Mouse (Mus musculus) small intestine, adult 2 months (tissue): Measurements from ENCODE around the gene St6galnac6. TPM values are rescaled to one million over a fixed set of nuclear protein-coding genes. Genes with fewer than 3 reads are reported as not detected.

Experiments used
- H3K27ac ChIP-seq: fragments of 200-500 bp; 2 replicates; pipeline ENCODE4 v1.5.1; 2012; ENCODE audit warnings: low read depth, low read length, control low read depth, inconsistent platforms; ENCODE audit not compliant: insufficient read depth
- H3K27me3 ChIP-seq: fragments of 200-500 bp; 2 replicates; pipeline ENCODE4 v1.6.1; 2012; ENCODE audit warnings: mild to moderate bottlenecking, moderate library complexity, low read length, inconsistent platforms; ENCODE audit not compliant: control insufficient read depth, insufficient read depth
- H3K36me3 ChIP-seq: fragments of 200-500 bp; 2 replicates; pipeline ENCODE4 v1.6.1; 2012; ENCODE audit warnings: mild to moderate bottlenecking, low read length, control low read depth, inconsistent platforms; ENCODE audit not compliant: control insufficient read depth, insufficient read depth
- H3K4me1 ChIP-seq: fragments of 200-500 bp; 2 replicates; pipeline ENCODE4 v1.6.1; 2012; ENCODE audit warnings: low read length, inconsistent platforms, mixed read lengths; ENCODE audit not compliant: control insufficient read depth, insufficient read depth, insufficient read length
- H3K4me3 ChIP-seq: fragments of 200-500 bp; 2 replicates; pipeline ENCODE4 v1.5.1; 2012; ENCODE audit warnings: low read depth, mild to moderate bottlenecking, control low read depth, inconsistent platforms, low read length, moderate library complexity
- CTCF ChIP-seq: fragments of 200-500 bp; IDR thresholded peaks from 2 replicates; pipeline ENCODE4 v1.5.1; 2012; ENCODE audit warnings: low read depth, mild to moderate bottlenecking, control low read depth, inconsistent platforms, low read length, moderate library complexity, mixed read lengths; ENCODE audit not compliant: insufficient replicate concordance, insufficient read length; ENCODE audit errors: extremely low read depth
- POLR2A ChIP-seq: fragments of 200-500 bp; IDR thresholded peaks from 2 replicates; pipeline ENCODE4 v1.6.1; 2012; ENCODE audit warnings: low read depth, mild to moderate bottlenecking, control low read depth, inconsistent platforms, low read length, moderate library complexity
- WGBS: fragments of 180-500 bp; shearing (Covaris S2); methylation state at CpG from one replicate; pipeline ENCODE4 v1.1.7; 2018; 5-methylcytosine and 5-hydroxymethylcytosine counted together
- polyA plus RNA-seq: library from polyadenylated mRNA; depleted of rRNA; stranded (reverse); fragments of >200 nt; gene quantifications from 2 replicates; pipeline ENCODE4 v1.2.3, GENCODE M21; 2012

St6galnac6 gene
- polyA plus RNA-seq, 1 experiment = 18.2 TPM

DNA sequence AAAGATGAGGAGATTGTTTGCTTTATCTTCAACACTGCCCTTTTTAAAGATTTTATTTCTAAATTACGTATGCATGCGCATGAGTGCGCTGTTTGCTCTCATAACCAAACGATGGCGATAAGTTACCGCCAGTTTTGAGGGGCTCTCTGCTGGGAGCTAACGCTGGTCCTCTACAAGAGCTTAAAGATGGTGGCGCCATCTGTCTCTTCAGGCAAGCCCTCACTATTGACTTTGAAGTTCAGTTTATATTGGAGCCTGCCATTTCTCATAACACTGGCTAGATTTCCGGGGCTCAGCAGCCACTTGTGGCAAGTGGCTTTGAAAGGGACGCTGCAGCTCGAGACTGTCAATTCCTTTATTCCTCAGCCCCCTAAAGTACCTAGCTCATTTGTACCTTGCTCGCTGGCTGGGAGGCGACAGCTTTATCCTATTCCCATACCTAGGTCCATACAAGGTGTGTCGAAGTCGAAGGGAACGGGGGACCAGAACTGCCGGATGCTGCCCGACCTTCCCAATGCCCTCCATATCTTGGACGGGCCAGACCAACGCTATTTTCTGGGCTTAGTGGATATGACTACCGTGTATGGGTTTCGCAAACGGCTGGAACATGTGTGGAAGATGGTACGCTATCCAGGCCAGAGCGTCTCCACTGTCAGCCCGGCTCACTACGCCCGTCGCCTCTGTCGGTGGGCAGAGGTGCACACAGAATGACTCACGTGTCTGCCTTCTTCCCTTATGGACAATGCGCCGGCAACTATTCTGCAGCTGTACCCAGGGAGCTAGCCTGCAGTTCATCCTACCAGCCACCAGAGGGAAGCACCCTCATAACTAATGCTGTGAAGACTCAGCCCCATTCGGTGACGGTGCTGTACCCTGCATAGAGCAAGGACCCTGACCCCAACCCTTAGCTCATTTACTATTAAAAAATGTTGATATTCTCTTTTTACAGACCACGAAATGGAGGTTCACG lies 16.4 kb upstream of the St6galnac6 start:
- TF ChIP-seq POLR2A (no peak; the same call in 1 of the 2 replicates), CTCF (peak; percentile 87; the same call in 1 of the 2 replicates)
- H3K4me3 ChIP-seq = peak overlapping the region; percentile 23; the same call in 1 of the 2 replicates
- 15% methylated on average over 37 of the region's 37 CpGs for WGBS
- peaks cover 3% of the 10 kb centered on the region; the same call in 1 of the 2 replicates for H3K27me3 ChIP-seq
- no peak overlapping the region for H3K27ac ChIP-seq
- peaks cover 9% of the 10 kb centered on the region for H3K4me1 ChIP-seq
- no peaks in the 10 kb centered on the region for H3K36me3 ChIP-seq

DNA sequence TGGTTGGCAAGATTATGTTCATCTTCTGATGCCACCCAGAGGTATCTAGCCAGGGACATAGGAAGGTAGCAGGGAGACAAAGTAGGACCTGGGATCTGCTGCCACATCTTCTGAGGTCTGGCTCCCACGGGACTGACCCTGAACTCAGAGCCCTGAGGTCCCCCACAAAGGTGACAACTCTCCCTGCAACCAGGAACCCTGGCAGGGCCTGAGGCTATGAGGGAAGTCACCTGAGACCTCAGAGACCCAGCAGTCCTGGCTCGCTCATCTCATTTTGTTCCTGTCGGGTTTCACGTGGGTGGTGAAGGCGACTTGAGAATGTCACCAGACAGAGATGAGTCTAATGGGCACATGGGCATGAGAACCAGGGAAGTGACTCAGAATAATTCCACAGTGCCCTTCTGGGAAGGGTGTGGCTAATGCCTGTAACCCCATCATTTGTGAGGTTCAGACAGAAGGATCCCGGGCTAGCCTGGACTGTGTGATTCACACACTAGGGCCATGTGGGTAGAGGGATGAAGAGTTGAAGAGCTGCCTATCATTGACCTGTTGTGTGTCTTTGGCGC lies 14.3 kb upstream of the St6galnac6 start:
- 86% methylated on average over 7 of the region's 7 CpGs for WGBS
- no peaks in the 10 kb centered on the region for H3K36me3 ChIP-seq
- H3K27me3 ChIP-seq = no peaks in the 10 kb centered on the region
- no peak overlapping the region for H3K27ac ChIP-seq
- H3K4me1 ChIP-seq = peaks cover 10% of the 10 kb centered on the region
- no peak overlapping the region for H3K4me3 ChIP-seq
- TF ChIP-seq POLR2A (no peak), CTCF (no peak)

DNA sequence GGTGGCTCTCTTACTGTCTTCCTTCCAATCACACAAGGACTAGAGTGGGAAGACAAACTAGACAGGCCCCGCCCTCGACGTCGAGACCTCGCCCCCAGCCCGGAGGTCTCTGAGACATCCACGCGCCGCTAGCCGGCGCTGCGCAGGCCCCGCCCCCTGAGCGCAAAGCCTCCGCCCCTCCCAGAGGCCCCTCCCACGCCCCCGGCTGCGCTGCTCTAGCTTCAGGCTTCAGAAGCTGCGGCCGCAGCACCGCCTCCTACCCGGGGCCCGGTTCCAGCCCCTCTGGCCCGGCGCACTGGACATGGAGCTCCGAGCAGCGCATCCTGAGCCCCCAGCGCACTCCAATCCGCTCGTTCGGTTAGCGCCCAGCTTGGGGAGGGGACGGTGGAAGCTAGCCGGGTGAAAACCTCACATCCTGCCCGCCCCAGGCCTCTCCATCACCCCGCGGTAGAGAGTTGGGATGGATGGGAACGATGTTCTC lies 12.6 kb upstream of the St6galnac6 start, which contains the start of gene St6galnac4:
St6galnac4 (plus strand) TSS at position 225 of the 481 bp plus-strand sequence.
- WGBS = under 1% methylated on average over 38 of the region's 38 CpGs
- peak; percentile 69; the same call in 1 of the 2 replicates for TF ChIP-seq POLR2A
- TF ChIP-seq CTCF = peak; percentile 36; the same call in 1 of the 2 replicates
- Histone ChIP-seq H3K27me3 (no peaks in the 10 kb centered on the region), H3K4me3 (peak within 1 kb of the TSS; percentile 89), H3K36me3 (no peaks in the 10 kb centered on the region), H3K4me1 (peaks cover 10% of the 10 kb centered on the region), H3K27ac (peak within 1 kb of the TSS; percentile 67)

DNA sequence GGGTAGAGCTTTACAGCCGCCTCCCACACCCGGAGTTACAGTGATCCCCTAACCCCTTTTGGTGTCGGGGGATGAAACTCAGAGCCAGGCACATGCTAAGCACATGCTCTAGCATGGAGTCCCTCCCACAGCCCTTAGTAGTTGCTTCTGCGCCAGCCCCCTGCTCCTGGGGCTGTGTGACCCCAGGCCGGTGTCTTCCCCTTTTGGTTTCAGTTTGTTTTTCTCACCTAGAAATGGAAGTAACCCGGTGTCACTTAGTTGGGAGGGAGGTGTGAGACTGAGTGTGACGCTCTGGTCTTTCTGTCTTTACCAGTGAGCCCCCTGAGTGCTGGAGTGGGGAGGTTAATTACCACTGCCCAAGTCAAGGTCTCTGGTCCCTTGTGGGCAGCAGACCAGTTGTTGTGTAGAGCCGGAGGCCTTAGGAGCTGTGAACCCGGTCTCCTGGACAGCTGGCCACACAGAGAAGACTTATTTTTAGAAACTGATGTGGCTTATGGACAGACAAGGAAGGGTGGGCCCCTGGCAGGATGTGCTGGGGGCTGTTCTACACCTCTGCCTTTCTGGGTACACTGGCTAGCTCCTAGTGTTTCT lies 11.7 kb upstream of the St6galnac6 start:
- peak overlapping the region; percentile 89 for H3K4me3 ChIP-seq
- WGBS = 56% methylated on average over 9 of the region's 9 CpGs
- H3K4me1 ChIP-seq = peaks cover 10% of the 10 kb centered on the region
- no peaks in the 10 kb centered on the region for H3K36me3 ChIP-seq
- TF ChIP-seq CTCF (no peak), POLR2A (no peak; the same call in 1 of the 2 replicates)
- H3K27me3 ChIP-seq = no peaks in the 10 kb centered on the region
- H3K27ac ChIP-seq = peak overlapping the region; percentile 67

DNA sequence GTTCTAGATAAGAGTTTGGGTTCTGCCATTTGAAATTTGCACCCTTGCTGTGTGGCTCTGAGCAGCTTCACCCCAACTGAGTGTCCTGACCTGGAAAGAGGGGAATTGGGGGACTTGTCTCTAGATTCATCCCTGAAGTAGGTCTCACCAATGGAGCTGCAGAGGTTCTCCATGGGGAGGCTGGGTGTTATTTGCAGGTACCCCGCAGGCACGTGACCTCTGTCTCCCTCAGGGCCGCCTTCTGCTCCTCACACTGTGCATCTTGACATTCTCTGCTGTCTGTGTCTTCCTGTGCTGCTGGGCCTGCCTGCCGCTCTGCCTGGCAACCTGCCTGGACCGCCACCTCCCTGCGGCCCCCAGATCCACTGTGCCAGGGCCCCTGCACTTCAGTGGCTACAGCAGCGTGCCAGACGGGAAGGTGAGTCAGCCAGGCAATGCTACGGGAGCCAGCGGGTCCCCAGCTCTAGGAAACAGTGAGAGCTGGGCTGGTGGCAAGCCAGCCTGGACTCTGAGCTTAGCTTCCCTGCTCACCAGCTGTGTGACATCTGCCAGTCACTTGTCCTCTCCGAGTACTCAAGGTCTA lies 10.2 kb upstream of the St6galnac6 start:
- Histone ChIP-seq H3K36me3 (no peaks in the 10 kb centered on the region), H3K4me1 (peaks cover 7% of the 10 kb centered on the region), H3K27me3 (no peaks in the 10 kb centered on the region), H3K27ac (no peak overlapping the region; the same call in 1 of the 2 replicates), H3K4me3 (no peak overlapping the region)
- WGBS = 47% methylated on average over 11 of the region's 11 CpGs
- TF ChIP-seq CTCF = no peak
- TF ChIP-seq POLR2A = no peak

DNA sequence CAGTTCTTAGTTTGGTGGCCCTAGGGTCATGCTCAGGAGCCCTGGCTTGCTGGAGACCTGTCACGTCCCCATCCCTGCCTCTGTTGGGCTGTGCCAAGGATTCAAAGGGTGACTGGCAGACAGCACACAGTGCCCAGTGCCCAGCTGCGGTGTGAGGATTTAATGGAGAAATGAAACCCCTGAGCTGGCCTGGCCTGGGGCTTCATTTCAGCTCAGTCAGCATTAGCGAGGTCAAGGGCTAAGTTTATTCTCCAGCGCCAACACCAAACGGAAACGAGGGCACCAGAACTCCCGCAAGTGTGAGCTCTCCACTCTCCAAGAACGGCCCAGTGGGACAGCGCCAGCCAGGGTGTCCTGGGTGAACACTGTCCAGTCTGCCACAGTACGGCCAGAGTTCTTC lies 9.3 kb upstream of the St6galnac6 start:
- Histone ChIP-seq H3K27me3 (no peaks in the 10 kb centered on the region), H3K4me3 (no peak overlapping the region), H3K36me3 (no peaks in the 10 kb centered on the region), H3K4me1 (peaks cover 7% of the 10 kb centered on the region), H3K27ac (no peak overlapping the region)
- 76% methylated on average over 10 of the region's 10 CpGs for WGBS
- TF ChIP-seq POLR2A (no peak), CTCF (no peak)
